Mouse (Mus musculus) heart, embryonic 16.5 days (tissue): Measurements from ENCODE around the gene Glp2r. TPM values are rescaled to one million over a fixed set of nuclear protein-coding genes. Genes with fewer than 3 reads are reported as not detected.

Experiments used
- ATAC-seq: fragments of 200-750 bp; cut with Nextera tagmentation; replicated peaks from 2 replicates; pipeline ENCODE4 v1.8.0; 2017; ENCODE audit warnings: moderate number of reproducible peaks; ENCODE audit not compliant: insufficient read depth, low FRiP score; ENCODE audit errors: extremely low read depth
- H3K27ac ChIP-seq: fragments of 300-500 bp; sonication (generic); 2 replicates; pipeline ENCODE4 v1.5.1; 2014; ENCODE audit warnings: mild to moderate bottlenecking, low read length, control low read depth, moderate library complexity
- H3K27me3 ChIP-seq: fragments of 300-500 bp; sonication (generic); 2 replicates; pipeline ENCODE4 v1.6.1; 2014; ENCODE audit warnings: low read length, mixed read lengths; ENCODE audit not compliant: control insufficient read depth, insufficient read depth
- H3K36me3 ChIP-seq: fragments of 300-500 bp; sonication (generic); 2 replicates; pipeline ENCODE4 v1.6.1; 2014; ENCODE audit not compliant: control insufficient read depth, insufficient read depth
- H3K4me1 ChIP-seq: fragments of 300-500 bp; sonication (generic); 2 replicates; pipeline ENCODE4 v1.6.1; 2014; ENCODE audit warnings: low read length, mixed read lengths; ENCODE audit not compliant: control insufficient read depth, insufficient read depth
- H3K4me2 ChIP-seq: fragments of 300-500 bp; sonication (generic); 2 replicates; pipeline ENCODE4 v1.6.1; 2014; ENCODE audit warnings: low read depth, mild to moderate bottlenecking, control low read depth, low read length
- H3K4me3 ChIP-seq: fragments of 300-500 bp; sonication (generic); 2 replicates; pipeline ENCODE4 v1.5.1; 2014; ENCODE audit warnings: mild to moderate bottlenecking, control low read depth, low read length
- H3K9ac ChIP-seq: fragments of 300-500 bp; sonication (generic); 2 replicates; pipeline ENCODE4 v1.6.1; 2014; ENCODE audit warnings: low read length, control low read depth
- H3K9me3 ChIP-seq: fragments of 300-500 bp; sonication (generic); replicated peaks from 2 replicates; pipeline ENCODE4 v1.6.1; 2016; ENCODE audit warnings: low read length; ENCODE audit not compliant: control insufficient read depth
- WGBS: fragments of 180-500 bp; shearing (Covaris S2); extraction: QIAGEN DNeasy Blood & Tissue Kit; methylation state at CpG from one replicate; pipeline ENCODE4 v1.1.7; 2014; 5-methylcytosine and 5-hydroxymethylcytosine counted together
- polyA plus RNA-seq: library from polyadenylated mRNA; unstranded; fragments of >200 nt; fragmentation: Nextera tagmentation; extraction: Ambion mirVana; gene quantifications from 2 replicates; pipeline ENCODE4 v1.2.1, GENCODE M21; 2015

Glp2r gene
- polyA plus RNA-seq, 1 experiment from 2014 or later = 0.07 TPM

- no peaks in the 10 kb centered on the region for H3K4me1 ChIP-seq
- no peaks in the 10 kb centered on the region for H3K9me3 ChIP-seq
- no peak overlapping the region for H3K4me2 ChIP-seq
- H3K27ac ChIP-seq = no peak overlapping the region
- no peaks in the 10 kb centered on the region for H3K36me3 ChIP-seq
- no peaks in the 10 kb centered on the region for H3K27me3 ChIP-seq
- no peak for ATAC-seq
- 67% methylated on average over 6 of the region's 6 CpGs for WGBS
- H3K9ac ChIP-seq = no peak overlapping the region
- no peak overlapping the region for H3K4me3 ChIP-seq
Measured at GRCm38 (mm10) chr11:67636905-67637586, 133.9 kb downstream of the Glp2r start.

GRCm38 (mm10) chr11:67636201-67636600 lies 134.8 kb downstream of the Glp2r start:
- ATAC-seq = no peak

GRCm38 (mm10) chr11:67633620-67634229 lies 137.2 kb downstream of the Glp2r start:
- no peaks in the 10 kb centered on the region for H3K36me3 ChIP-seq
- no peak overlapping the region for H3K4me2 ChIP-seq
- WGBS = 57% methylated on average over 3 of the region's 3 CpGs
- no peaks in the 10 kb centered on the region for H3K27me3 ChIP-seq
- no peak overlapping the region for H3K4me3 ChIP-seq
- H3K27ac ChIP-seq = no peak overlapping the region
- no peaks in the 10 kb centered on the region for H3K9me3 ChIP-seq
- no peak for ATAC-seq
- H3K4me1 ChIP-seq = no peaks in the 10 kb centered on the region
- H3K9ac ChIP-seq = no peak overlapping the region

More at GRCm38 (mm10) chr11:67636201-67636600, 134.8 kb downstream of the Glp2r start:
- WGBS = 51% methylated on average over 4 of the region's 4 CpGs
- H3K4me2 ChIP-seq = no peak overlapping the region
- H3K9ac ChIP-seq = no peak overlapping the region
- H3K9me3 ChIP-seq = no peaks in the 10 kb centered on the region
- H3K4me3 ChIP-seq = no peak overlapping the region
- no peaks in the 10 kb centered on the region for H3K36me3 ChIP-seq
- no peaks in the 10 kb centered on the region for H3K27me3 ChIP-seq
- no peak overlapping the region for H3K27ac ChIP-seq
- H3K4me1 ChIP-seq = no peaks in the 10 kb centered on the region

DNA sequence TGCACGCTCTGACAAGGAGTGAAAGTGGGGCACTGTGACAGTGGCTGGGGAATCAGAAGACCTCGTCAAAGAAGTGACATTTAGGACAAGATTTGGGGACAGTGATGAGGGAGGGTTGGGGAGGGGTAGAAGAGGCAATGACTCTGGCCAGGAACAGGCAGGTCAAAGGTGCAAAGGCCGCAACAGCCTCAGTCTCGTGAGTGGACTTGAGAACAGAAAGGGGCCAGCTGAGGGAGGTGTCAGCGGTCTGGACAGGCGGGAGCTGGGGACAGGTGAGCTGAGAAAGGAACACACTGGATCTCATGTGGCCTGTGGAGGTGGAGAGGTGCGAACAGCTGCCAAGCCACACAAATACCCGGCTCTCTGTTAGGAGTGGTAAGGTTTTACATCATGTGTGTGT lies 138.0 kb downstream of the Glp2r start:
- Histone ChIP-seq H3K9ac (no peak overlapping the region), H3K9me3 (no peaks in the 10 kb centered on the region), H3K4me1 (no peaks in the 10 kb centered on the region), H3K27me3 (no peaks in the 10 kb centered on the region), H3K4me3 (no peak overlapping the region), H3K4me2 (no peak overlapping the region), H3K36me3 (no peaks in the 10 kb centered on the region), H3K27ac (no peak overlapping the region)
- WGBS = 86% methylated on average over 8 of the region's 8 CpGs
- ATAC-seq = no peak

DNA sequence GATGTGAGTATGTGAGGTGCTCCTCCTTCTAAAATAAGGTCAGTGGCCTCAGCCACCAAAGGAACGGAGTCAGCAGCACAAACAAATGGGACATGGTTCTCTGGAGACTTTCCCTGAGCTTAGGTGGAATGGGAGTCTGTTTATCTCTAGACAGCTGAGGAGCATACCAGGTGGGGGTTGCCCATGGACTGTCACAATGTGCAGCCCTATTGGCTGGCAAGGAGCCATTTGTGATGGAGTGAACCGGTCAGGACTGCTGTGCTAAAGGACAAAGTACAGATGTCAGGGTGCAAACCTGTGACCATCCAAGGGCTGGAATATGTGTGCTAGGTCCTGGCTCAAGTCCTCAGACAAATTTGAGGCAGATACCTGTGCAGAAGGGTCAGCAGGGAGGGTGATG lies 142.4 kb downstream of the Glp2r start:
- H3K4me1 ChIP-seq = no peaks in the 10 kb centered on the region
- ATAC-seq = no peak
- WGBS = 42% methylated on average over 2 of the region's 2 CpGs
- no peaks in the 10 kb centered on the region for H3K36me3 ChIP-seq
- H3K27ac ChIP-seq = no peak overlapping the region
- no peak overlapping the region for H3K4me2 ChIP-seq
- no peaks in the 10 kb centered on the region for H3K27me3 ChIP-seq
- no peak overlapping the region for H3K4me3 ChIP-seq
- no peaks in the 10 kb centered on the region for H3K9me3 ChIP-seq
- H3K9ac ChIP-seq = no peak overlapping the region

DNA sequence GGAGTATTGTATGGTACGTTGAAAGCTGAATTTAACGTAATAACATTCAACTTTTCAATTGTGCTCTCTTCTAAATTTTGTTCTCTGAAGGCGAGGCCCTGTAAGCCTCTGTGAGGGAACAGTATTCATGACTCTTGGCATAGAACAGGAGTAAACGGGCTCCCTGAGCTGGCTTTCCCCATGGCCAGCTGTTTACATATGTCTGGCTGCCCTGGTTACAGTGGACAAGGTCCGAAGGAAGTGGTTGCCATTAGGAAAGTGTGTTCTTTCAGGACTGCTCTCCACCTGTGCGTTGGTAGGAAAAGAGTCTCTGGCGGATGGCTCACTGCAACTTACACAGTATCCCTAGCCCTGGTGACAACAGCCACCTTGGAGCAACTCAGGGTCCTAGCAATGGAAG lies 143.8 kb downstream of the Glp2r start:
- no peaks in the 10 kb centered on the region for H3K27me3 ChIP-seq
- H3K4me1 ChIP-seq = no peaks in the 10 kb centered on the region
- H3K9me3 ChIP-seq = no peaks in the 10 kb centered on the region
- H3K4me3 ChIP-seq = no peak overlapping the region
- no peak overlapping the region for H3K4me2 ChIP-seq
- H3K27ac ChIP-seq = no peak overlapping the region
- WGBS = 85% methylated on average over 7 of the region's 7 CpGs
- no peak overlapping the region for H3K9ac ChIP-seq
- no peak for ATAC-seq
- no peaks in the 10 kb centered on the region for H3K36me3 ChIP-seq

DNA sequence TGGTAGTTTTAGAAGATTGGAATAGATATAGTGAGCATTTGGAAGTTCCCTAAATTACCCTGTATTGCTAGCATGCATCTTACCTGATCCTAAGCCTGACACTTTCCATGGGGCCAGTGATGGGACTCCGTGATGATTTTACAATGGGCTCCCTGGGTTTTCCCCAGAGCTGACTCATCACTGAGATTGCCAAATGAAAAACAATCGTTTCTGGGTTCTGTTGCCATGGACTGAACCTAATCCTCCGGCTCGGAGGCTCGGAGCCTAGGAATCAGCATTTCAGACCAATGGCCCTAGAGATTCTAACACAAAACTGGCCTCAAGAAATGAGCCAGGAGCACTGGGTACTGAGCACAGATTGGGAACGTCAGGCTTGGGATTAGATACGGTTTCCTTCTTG lies 148.6 kb downstream of the Glp2r start:
- Histone ChIP-seq H3K9me3 (no peaks in the 10 kb centered on the region), H3K27ac (no peak overlapping the region), H3K4me2 (no peak overlapping the region), H3K4me3 (no peak overlapping the region), H3K9ac (no peak overlapping the region), H3K4me1 (no peaks in the 10 kb centered on the region), H3K27me3 (no peaks in the 10 kb centered on the region), H3K36me3 (no peaks in the 10 kb centered on the region)
- WGBS = 78% methylated on average over 7 of the region's 7 CpGs
- no peak for ATAC-seq

DNA sequence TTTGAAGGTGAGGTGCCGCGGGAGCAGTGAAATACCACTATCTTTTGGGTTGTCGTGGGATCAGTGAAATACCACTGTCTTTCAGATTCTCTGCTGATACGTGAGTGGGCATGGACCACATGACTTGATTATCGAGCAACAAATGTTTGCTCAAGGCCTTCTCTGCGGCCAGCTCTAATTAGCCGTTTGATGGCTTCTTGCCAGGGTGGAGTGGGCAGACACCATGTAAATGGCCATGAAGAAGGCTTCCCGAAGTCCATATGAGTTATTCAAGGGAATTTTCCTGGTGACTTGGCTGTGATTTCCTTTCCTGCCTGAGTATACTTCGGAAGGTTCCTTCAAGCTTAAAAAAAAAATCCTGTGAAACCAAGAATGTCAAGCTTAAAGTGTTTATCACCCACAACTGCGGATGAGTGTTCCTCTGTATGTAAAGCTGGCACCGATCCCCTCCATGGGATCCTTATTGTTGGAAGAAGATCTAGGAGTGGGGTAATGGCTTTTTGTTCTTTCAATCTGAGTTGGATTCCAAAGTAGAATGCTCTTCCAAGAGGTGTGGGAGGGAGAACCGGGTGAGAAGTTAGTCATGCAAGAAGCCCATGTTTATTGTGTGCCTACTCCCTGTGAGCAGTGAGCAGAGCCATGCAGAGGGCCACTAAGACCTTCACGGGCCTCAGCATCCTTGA lies 154.3 kb downstream of the Glp2r start:
- Histone ChIP-seq H3K27me3 (no peaks in the 10 kb centered on the region), H3K4me2 (no peak overlapping the region), H3K36me3 (no peaks in the 10 kb centered on the region), H3K4me1 (no peaks in the 10 kb centered on the region), H3K4me3 (no peak overlapping the region), H3K9ac (no peak overlapping the region), H3K27ac (no peak overlapping the region), H3K9me3 (no peaks in the 10 kb centered on the region)
- 75% methylated on average over 13 of the region's 13 CpGs for WGBS
- no peak for ATAC-seq

GRCm38 (mm10) chr11:67612158-67612839 lies 158.7 kb downstream of the Glp2r start:
- Histone ChIP-seq H3K4me1 (no peaks in the 10 kb centered on the region), H3K4me3 (no peak overlapping the region), H3K9ac (no peak overlapping the region), H3K9me3 (no peaks in the 10 kb centered on the region), H3K27me3 (no peaks in the 10 kb centered on the region), H3K27ac (no peak overlapping the region), H3K36me3 (no peaks in the 10 kb centered on the region), H3K4me2 (no peak overlapping the region)
- no peak for ATAC-seq
- WGBS = 85% methylated on average over 9 of the region's 9 CpGs
